Mouse (Mus musculus) lung, adult 2 months (tissue): ENCODE results near the gene Myh11.

Experiments
- CTCF ChIP-seq: fragments of 200-500 bp; IDR thresholded peaks from 2 replicates; pipeline ENCODE4 v1.5.1; 2011; ENCODE audit warnings: mild to moderate bottlenecking, low read length, control low read depth; ENCODE audit not compliant: insufficient read depth
- POLR2A ChIP-seq: fragments of 200-500 bp; IDR thresholded peaks from 2 replicates; pipeline ENCODE4 v1.6.1; 2011; ENCODE audit warnings: low read depth, mild to moderate bottlenecking, control low read depth, low read length, borderline replicate concordance; ENCODE audit errors: extremely low read depth

DNA sequence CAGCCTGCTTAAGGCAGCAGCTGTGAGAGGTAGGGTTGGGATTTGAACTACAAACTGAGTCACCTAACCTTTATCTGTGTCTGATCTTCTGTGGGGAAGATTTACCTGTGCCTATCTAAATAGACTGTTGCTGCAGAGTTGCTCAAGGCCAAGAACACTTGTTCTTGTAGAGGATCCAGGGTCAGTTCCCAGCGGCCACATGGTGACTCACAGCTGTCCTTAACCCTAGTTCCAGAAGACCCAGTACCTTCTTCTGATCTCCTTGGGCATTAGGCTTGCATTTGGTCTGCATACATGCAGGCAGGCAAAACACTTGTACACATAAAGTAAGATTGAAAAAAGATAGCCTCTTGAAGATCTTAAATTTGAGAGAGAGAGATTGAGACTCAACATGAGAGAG lies 121.5 kb downstream of the Myh11 start:
- TF ChIP-seq CTCF (no peak), POLR2A (no peak)
